9 mouse cellular contexts compared by ENCODE assay signal in genomic region chr7:119519654-119520053, GRCm38 (mm10). TPM values are rescaled to one million over a fixed set of nuclear protein-coding genes. Genes with fewer than 3 reads are reported as not detected.
DNase-seq lines count a peak whose midpoint lies in the region; TF ChIP-seq lines count a peak whose summit lies in the region.
"Had no signal": no experiment of that assay in that cellular context is flagged by ENCODE, and none has a peak within 500 bp of the region (broad histone marks: within the 10 kb centered on the region; RNA-seq: fewer than 3 reads in every experiment).

No protein-coding gene starts in this region.

- TF ChIP-seq POLR2A in CH12.LX (IDR thresholded peaks at IDR 0.05; ENCODE audit: low read depth, low read length): no peak
- no peak for TF ChIP-seq POLR2A in lung, adult 2 months (IDR thresholded peaks at IDR 0.05; ENCODE audit: borderline replicate concordance, extremely low read depth, low read depth, low read length)

- no peaks in the 10 kb centered on the region for H3K9me3 ChIP-seq in CH12.LX (replicated peaks; ENCODE audit: low read length)

- peaks cover 18% of the 10 kb centered on the region for H3K27me3 ChIP-seq in CH12.LX (replicated peaks)

- no peak overlapping the region for H3K4me3 ChIP-seq in CH12.LX (replicated peaks in 1 of 3; ENCODE audit: low read depth in 2 of 3, low read length in 2 of 3, poor library complexity in 1 of 3)
- H3K4me3 ChIP-seq in layer of hippocampus, adult 2 months: no peak overlapping the region
- no peak overlapping the region for H3K4me3 ChIP-seq in lung, adult 2 months (replicated peaks; ENCODE audit: extremely low read depth, low read depth, low read length)

- H3K36me3 ChIP-seq in CH12.LX (replicated peaks in 1 of 2; ENCODE audit: control insufficient read depth in 1 of 2, insufficient read depth in 1 of 2, low read length in 1 of 2): no peaks in the 10 kb centered on the region

- TF ChIP-seq EP300 in CH12.LX (IDR thresholded peaks at IDR 0.05; ENCODE audit: low read length): no peak

- dilution Hi-C loops in CH12.LX (cut with MboI; ENCODE audit: extremely low pct_ligation_motif_present, extremely low pct_unique_long_range_greater_than_20kb, low sequenced_read_pairs): no loop called here

- peak; percentile 79 for DNase-seq in CH12.LX (ENCODE audit: extremely low read depth)
- peak; percentile 18 for DNase-seq in Muller cell, postnatal 12 days (ENCODE audit: inconsistent ontology term)
- peak; percentile 58 for DNase-seq in cerebellum, adult 8-10 months
- peak; percentile 57 to 73 for DNase-seq in heart, postnatal 10 days
- DNase-seq in layer of hippocampus, adult 2 months (ENCODE audit: low spot score in 2 of 2): peak; percentile 66 to 90
- DNase-seq in lung, adult 2 months: peak; percentile 62
- peak; percentile 57 for DNase-seq in right cerebral cortex, postnatal 25 days
- no peak for DNase-seq in MN1 (ENCODE audit: low spot score)

- H3K79me2 ChIP-seq in CH12.LX (replicated peaks; ENCODE audit: control insufficient read depth, extremely low read depth, insufficient read depth, poor library complexity, severe bottlenecking): no peaks in the 10 kb centered on the region

- TF ChIP-seq CTCF in CH12.LX (conservative IDR thresholded peaks at IDR 0.05 in 1 of 2, IDR thresholded peaks at IDR 0.05 in 1 of 2; ENCODE audit: low read depth in 2 of 2, low read length in 2 of 2): peak; percentile 87 to 96
- peak; percentile 98 for TF ChIP-seq CTCF in layer of hippocampus, adult 2 months (conservative IDR thresholded peaks at IDR 0.05)
- peak; percentile 72 for TF ChIP-seq CTCF in lung, adult 2 months (IDR thresholded peaks at IDR 0.05; ENCODE audit: insufficient read depth, low read length)

- no peak overlapping the region for H3K27ac ChIP-seq in CH12.LX (ENCODE audit: insufficient read depth, low read depth)
- no peak overlapping the region for H3K27ac ChIP-seq in layer of hippocampus, adult 2 months

- peak; percentile 82 for TF ChIP-seq RAD21 in CH12.LX (IDR thresholded peaks at IDR 0.05; ENCODE audit: low read depth, low read length)

- in situ Hi-C loops in CH12.LX (cut with MboI; ENCODE audit: low pct_ligation_motif_present, low pct_unique_long_range_greater_than_20kb, low sequenced_read_pairs): loop anchor here (10.0 kb wide), 1 partner anchor 505 kb away; no protein-coding TSS in a partner anchor

- 45% methylated on average over 5 of the region's 5 CpGs for WGBS in lung, adult 2 months

- no peak overlapping the region for H3K4me2 ChIP-seq in CH12.LX (ENCODE audit: insufficient read depth, low read depth, poor library complexity, severe bottlenecking)

- H3K9ac ChIP-seq in CH12.LX (ENCODE audit: insufficient read depth, low read depth): no peak overlapping the region

- peaks cover 0 to 9% of the 10 kb centered on the region in 2 experiments; a peak in 1 of 4 replicates for H3K4me1 ChIP-seq in CH12.LX (ENCODE audit: control insufficient read depth in 1 of 2, insufficient read depth in 2 of 2)
- H3K4me1 ChIP-seq in lung, adult 2 months (ENCODE audit: control insufficient read depth, insufficient read depth, low read length): no peaks in the 10 kb centered on the region

- intact Hi-C loops in heart, postnatal 10 days (cut with DNase I): loop anchor here (10.0 kb wide), 3 partner anchors 155 to 755 kb away; no protein-coding TSS in a partner anchor

TF ChIP-seq in CH12.LX, 34 proteins besides CTCF, POLR2A, EP300 and RAD21:
- peak; percentile 39 for TF ChIP-seq ZC3H11A (IDR thresholded peaks at IDR 0.05; ENCODE audit: low read depth, low read length)
- no peak for TF ChIP-seq ZNF384 (IDR thresholded peaks at IDR 0.05; ENCODE audit: low read depth, low read length)
- TF ChIP-seq UBTF (IDR thresholded peaks at IDR 0.05; ENCODE audit: low read depth, low read length): no peak
- TF ChIP-seq SMC3 (IDR thresholded peaks at IDR 0.05; ENCODE audit: low read depth, low read length): peak; percentile 77
- no peak for TF ChIP-seq JUND (conservative IDR thresholded peaks at IDR 0.05; ENCODE audit: low read depth, low read length)

RNA-seq across cellular contexts. Expression of gene Acsm5, which starts 0.4 kb away (rescaled TPM):
- total RNA-seq in CH12.LX (2012; rRNA removed): not detected in 2 replicates
- total RNA-seq in CH12.LX (2014; rRNA removed): not detected in 2 replicates
- polyA plus RNA-seq in CH12.LX (2012; ENCODE audit: insufficient read length, low read depth): not detected in 2 replicates
- total RNA-seq in heart, postnatal 10 days (2021): under 1 TPM; 0.38 to 0.55 TPM
- under 1 TPM; 0.41 to 0.56 TPM for total RNA-seq in layer of hippocampus, adult 2 months (2021)
- 0.51 and 0.91 TPM in 2 replicates for polyA plus RNA-seq in lung, adult 2 months (2012; rRNA removed)
- total RNA-seq: hematopoietic stem cell, adult 5-6 weeks had no signal

RNA-seq across cellular contexts. Expression of gene Pdilt, which starts 3.6 kb away (rescaled TPM):
- not detected in 2 replicates for total RNA-seq in CH12.LX (2012; rRNA removed)
- not detected in 2 replicates for total RNA-seq in CH12.LX (2014; rRNA removed)
- polyA plus RNA-seq in CH12.LX (2012; ENCODE audit: insufficient read length, low read depth): 0.19 TPM in 1 of 2 replicates, not detected in the other
- total RNA-seq in heart, postnatal 10 days (2021): not detected
- not detected for total RNA-seq in layer of hippocampus, adult 2 months (2021)
- polyA plus RNA-seq in lung, adult 2 months (2012; rRNA removed): not detected in 2 replicates
- total RNA-seq: hematopoietic stem cell, adult 5-6 weeks had no signal

RNA-seq across cellular contexts. Expression of gene Acsm2, which starts 34.5 kb away (rescaled TPM):
- not detected in 2 replicates for total RNA-seq in CH12.LX (2012; rRNA removed)
- total RNA-seq in CH12.LX (2014; rRNA removed): not detected in 2 replicates
- polyA plus RNA-seq in CH12.LX (2012; ENCODE audit: insufficient read length, low read depth): not detected in 2 replicates
- not detected for total RNA-seq in heart, postnatal 10 days (2021)
- not detected for total RNA-seq in layer of hippocampus, adult 2 months (2021)
- polyA plus RNA-seq in lung, adult 2 months (2012; rRNA removed): not detected in 2 replicates
- total RNA-seq: hematopoietic stem cell, adult 5-6 weeks had no signal

RNA-seq across cellular contexts. Expression of gene Umod, which starts 40.6 kb away (rescaled TPM):
- not detected in 2 replicates for total RNA-seq in CH12.LX (2012; rRNA removed)
- total RNA-seq in CH12.LX (2014; rRNA removed): not detected in 2 replicates
- polyA plus RNA-seq in CH12.LX (2012; ENCODE audit: insufficient read length, low read depth): not detected in 2 replicates
- total RNA-seq in heart, postnatal 10 days (2021): not detected
- total RNA-seq in layer of hippocampus, adult 2 months (2021): not detected
- polyA plus RNA-seq in lung, adult 2 months (2012; rRNA removed): 0.27 and 0.58 TPM in 2 replicates
- total RNA-seq: hematopoietic stem cell, adult 5-6 weeks had no signal
